ENCODE assay signal across 10 mouse cellular contexts in the genomic region with DNA sequence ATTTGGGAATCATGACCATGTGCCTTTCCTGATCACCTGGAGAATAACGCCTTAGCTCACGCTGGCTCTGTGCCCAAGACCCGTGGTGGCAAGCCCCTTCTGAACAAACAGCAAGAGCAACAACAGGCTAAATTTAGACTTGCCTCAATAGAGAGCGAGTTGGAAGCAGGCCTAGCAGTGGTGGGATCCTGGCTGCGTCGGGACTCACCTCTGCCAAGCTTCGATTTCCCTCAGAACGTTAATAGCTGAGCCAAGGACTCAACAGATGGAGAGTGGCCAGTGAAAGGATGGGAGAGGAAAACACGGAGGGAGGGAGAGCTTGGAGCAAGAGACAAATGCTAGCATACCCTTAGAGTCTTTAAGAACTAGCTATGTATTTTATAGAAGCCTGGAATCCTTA.
DNase-seq lines count a peak whose midpoint lies in the region; ATAC-seq and TF ChIP-seq lines count a peak whose summit lies in the region.
"Had no signal": no experiment of that assay in that cellular context is flagged by ENCODE, and none has a peak within 500 bp of the region (broad histone marks: within the 10 kb centered on the region; RNA-seq: fewer than 3 reads in every experiment).

No protein-coding gene starts in this region.

- H3K4me3 ChIP-seq in kidney, adult 2 months (ENCODE audit: insufficient read depth, low read depth, low read length): no peak overlapping the region
- H3K4me3 ChIP-seq in forebrain, embryonic 14.5 days (ENCODE audit: low read depth, low read length): no peak overlapping the region
- H3K4me3 ChIP-seq in limb, embryonic 14.5 days (replicated peaks; ENCODE audit: low read length): no peak overlapping the region
- H3K4me3 ChIP-seq: embryonic facial prominence, embryonic 13.5 days had no signal

- TF ChIP-seq POLR2A in kidney, adult 2 months (IDR thresholded peaks at IDR 0.05; ENCODE audit: low read depth, low read length): no peak
- TF ChIP-seq POLR2A in limb, embryonic 14.5 days (IDR thresholded peaks at IDR 0.05; ENCODE audit: borderline replicate concordance, extremely low read depth, insufficient read depth, insufficient read length): no peak

- intact Hi-C loops in heart, postnatal 10 days (cut with DNase I): no loop called here

- no peaks in the 10 kb centered on the region for H3K36me3 ChIP-seq in kidney, adult 2 months (ENCODE audit: control insufficient read depth, insufficient read depth, low read length)
- no peaks in the 10 kb centered on the region for H3K36me3 ChIP-seq in forebrain, embryonic 14.5 days (ENCODE audit: control insufficient read depth, insufficient read depth, low read length)
- no peaks in the 10 kb centered on the region for H3K36me3 ChIP-seq in limb, embryonic 14.5 days (ENCODE audit: control insufficient read depth, insufficient read depth, low read length)
- H3K36me3 ChIP-seq: embryonic facial prominence, embryonic 13.5 days had no signal

- H3K4me1 ChIP-seq in kidney, adult 2 months (ENCODE audit: control insufficient read depth, insufficient read depth, low read length): no peaks in the 10 kb centered on the region
- peaks cover 18% of the 10 kb centered on the region; the same call in 1 of the 2 replicates for H3K4me1 ChIP-seq in forebrain, embryonic 14.5 days (ENCODE audit: control insufficient read depth, insufficient read depth, low read length)
- H3K4me1 ChIP-seq in limb, embryonic 14.5 days (ENCODE audit: control insufficient read depth, insufficient read depth, low read length): peaks cover 14% of the 10 kb centered on the region

- peak; percentile 90 for ATAC-seq in forebrain, embryonic 14.5 days
- ATAC-seq in limb, embryonic 14.5 days (ENCODE audit: low FRiP score, low read depth): peak; percentile 76; the same call in 1 of the 2 replicates
- ATAC-seq in granulocyte monocyte progenitor cell, adult 5-6 weeks (replicated peaks; ENCODE audit: poor library complexity, severe bottlenecking): no peak

- H3K9ac ChIP-seq in forebrain, embryonic 14.5 days (ENCODE audit: low read length): no peak overlapping the region
- no peak overlapping the region for H3K9ac ChIP-seq in limb, embryonic 14.5 days (ENCODE audit: low read depth, low read length, severe bottlenecking)
- H3K9ac ChIP-seq: embryonic facial prominence, embryonic 13.5 days had no signal

- TF ChIP-seq CTCF in kidney, adult 2 months (conservative IDR thresholded peaks at IDR 0.05; ENCODE audit: insufficient read depth, insufficient read length, low read depth, low read length): no peak

- H3K27me3 ChIP-seq in kidney, adult 2 months (replicated peaks; ENCODE audit: control insufficient read depth, insufficient read depth, low read length): no peaks in the 10 kb centered on the region
- H3K27me3 ChIP-seq in forebrain, embryonic 14.5 days (replicated peaks; ENCODE audit: control insufficient read depth, insufficient read depth, low read length): no peaks in the 10 kb centered on the region
- H3K27me3 ChIP-seq in limb, embryonic 14.5 days (ENCODE audit: control insufficient read depth, insufficient read depth, low read length): no peaks in the 10 kb centered on the region
- H3K27me3 ChIP-seq: embryonic facial prominence, embryonic 13.5 days had no signal

- H3K9me3 ChIP-seq in forebrain, embryonic 14.5 days (replicated peaks; ENCODE audit: control insufficient read depth, low read length): no peaks in the 10 kb centered on the region
- H3K9me3 ChIP-seq in limb, embryonic 14.5 days (ENCODE audit: control insufficient read depth, low read length): no peaks in the 10 kb centered on the region
- H3K9me3 ChIP-seq: embryonic facial prominence, embryonic 13.5 days had no signal

- no peak overlapping the region for H3K4me2 ChIP-seq in forebrain, embryonic 14.5 days (ENCODE audit: low read length)
- H3K4me2 ChIP-seq in limb, embryonic 14.5 days (replicated peaks; ENCODE audit: low read depth, low read length, severe bottlenecking): no peak overlapping the region; the same call in 1 of the 2 replicates
- H3K4me2 ChIP-seq: embryonic facial prominence, embryonic 13.5 days had no signal

- H3K27ac ChIP-seq in kidney, adult 2 months (ENCODE audit: insufficient read depth, low read depth, low read length): no peak overlapping the region
- no peak overlapping the region for H3K27ac ChIP-seq in forebrain, embryonic 14.5 days (ENCODE audit: low read depth, low read length)
- H3K27ac ChIP-seq in limb, embryonic 14.5 days (replicated peaks; ENCODE audit: low read depth, low read length): peak overlapping the region; percentile 46
- H3K27ac ChIP-seq: embryonic facial prominence, embryonic 13.5 days; macrophage had no signal

- 60% methylated on average over 9 of the region's 9 CpGs for WGBS in kidney, adult 2 months
- WGBS in forebrain, embryonic 14.5 days: 24% methylated on average over 9 of the region's 9 CpGs
- 37% methylated on average over 9 of the region's 9 CpGs for WGBS in limb, embryonic 14.5 days

- DNase-seq in kidney, postnatal 4 days: peak; percentile 20 to 24
- DNase-seq in kidney, adult 2 months: no peak
- peak; percentile 88 for DNase-seq in forebrain, embryonic 14.5 days (ENCODE audit: low spot score)
- DNase-seq in heart, postnatal 10 days: peak; percentile 76 to 83
- peak; percentile 79 for DNase-seq in limb, embryonic 14.5 days (ENCODE audit: low spot score)
- peak; percentile 13 for DNase-seq in right cerebral cortex, postnatal 25 days
- DNase-seq in adrenal gland, adult 18-20 months (ENCODE audit: low spot score in 2 of 2): no peak

Comparison
In these comparisons a context has a peak if more than half of its experiments do, and no peak if none do; other contexts are left out.
1. DNase-seq: peak in kidney, postnatal 4 days (2 of 2), forebrain, embryonic 14.5 days (single experiment), heart, postnatal 10 days (2 of 2), limb, embryonic 14.5 days (single experiment) and right cerebral cortex, postnatal 25 days (single experiment); none in kidney, adult 2 months (single experiment) and adrenal gland, adult 18-20 months (0 of 2).